Mouse (Mus musculus) large intestine, adult 2 months (tissue): ENCODE measurements around the gene Khdc1c. TPM values are rescaled to one million over a fixed set of nuclear protein-coding genes. Genes with fewer than 3 reads are reported as not detected.
"Not testable (repeated sequence)": the region's sequence is repeated elsewhere in the genome, so short reads cannot be mapped to it uniquely, and the experiment has no call there.

Experiments used
- DNase-seq: peaks from one replicate; pipeline ENCODE4 v3.0.0-alpha.2; 2012; ENCODE audit warnings: low read depth, low spot score
- WGBS: fragments of 180-500 bp; shearing (Covaris S2); methylation state at CpG from one replicate; pipeline ENCODE4 v1.1.7; 2018; 5-methylcytosine and 5-hydroxymethylcytosine counted together
- polyA plus RNA-seq: library from polyadenylated mRNA; depleted of rRNA; stranded (reverse); fragments of >200 nt; gene quantifications from 2 replicates; pipeline ENCODE4 v1.2.3, GENCODE M21; 2012; rRNA removed

Khdc1c gene
- not detected in 2 replicates for polyA plus RNA-seq

DNA sequence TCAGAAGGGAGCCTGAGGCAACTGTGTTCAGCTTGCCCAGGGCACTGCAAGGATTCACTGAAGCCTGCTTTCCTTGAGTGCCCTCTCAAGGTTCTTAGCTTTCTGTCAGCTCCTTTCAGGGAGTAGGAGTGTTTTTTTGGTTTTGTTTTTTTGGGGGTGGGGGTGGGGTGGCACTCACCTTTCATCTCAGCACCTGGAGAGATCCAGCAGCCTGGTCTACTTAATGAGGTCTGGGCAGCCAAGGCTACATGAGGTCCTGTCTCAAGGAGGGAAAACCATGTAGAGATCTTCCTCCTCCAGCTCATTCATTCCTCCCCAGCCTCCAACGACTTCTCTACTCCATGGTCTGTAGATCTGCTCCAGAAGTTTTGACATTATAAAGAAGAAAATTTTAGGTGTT is at the start of gene Khdc1c:
Gene Khdc1c (plus strand): TSS at position 301 of the 400 bp plus-strand sequence.
- not testable (repeated sequence) for DNase-seq
- WGBS = 80% methylated on average over 1 of the region's 1 CpGs

GRCm38 (mm10) chr1:21320271-21320670 is 47.9 kb upstream of the Khdc1c start:
- WGBS = 96% methylated on average over 5 of the region's 5 CpGs
- DNase-seq = not testable (repeated sequence)

GRCm38 (mm10) chr1:21321656-21322055 is 46.5 kb upstream of the Khdc1c start:
- DNase-seq = no peak
- WGBS = 98% methylated on average over 1 of the region's 1 CpGs

DNA sequence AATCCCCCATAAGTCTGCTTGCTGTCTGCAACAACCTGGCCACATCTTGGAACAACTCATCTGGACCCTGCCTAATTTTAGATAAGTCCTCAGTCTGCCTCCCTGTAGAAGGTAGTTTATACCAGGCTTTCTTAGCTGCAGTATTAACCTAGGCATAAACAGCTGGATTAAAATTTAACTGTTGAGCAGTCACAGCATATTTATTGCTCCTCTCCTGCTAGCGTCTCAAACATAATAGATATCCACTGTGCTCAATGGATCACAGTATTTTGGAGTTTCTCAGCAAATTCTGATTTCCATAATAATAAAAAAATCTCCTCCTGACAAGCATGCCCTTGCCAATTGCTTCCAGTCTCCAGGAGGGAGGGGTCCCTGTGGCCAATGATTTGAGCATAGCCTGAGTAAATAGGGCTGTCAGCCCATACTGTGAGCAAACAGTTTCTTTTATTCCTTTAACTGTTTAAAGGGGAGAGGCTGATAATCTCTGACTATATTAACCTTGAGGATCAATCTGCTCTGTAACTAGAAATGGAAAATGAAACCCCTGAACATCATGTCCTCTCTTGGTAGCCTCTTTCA is 44.0 kb upstream of the Khdc1c start:
- whole genome bisulfite sequencing = 9% methylated on average over 1 of the region's 1 CpGs
- no peak for DNase-seq

GRCm38 (mm10) chr1:21324633-21325032 is 43.5 kb upstream of the Khdc1c start:
- DNase-seq = no peak
- WGBS = 85% methylated on average over 1 of the region's 1 CpGs

DNA sequence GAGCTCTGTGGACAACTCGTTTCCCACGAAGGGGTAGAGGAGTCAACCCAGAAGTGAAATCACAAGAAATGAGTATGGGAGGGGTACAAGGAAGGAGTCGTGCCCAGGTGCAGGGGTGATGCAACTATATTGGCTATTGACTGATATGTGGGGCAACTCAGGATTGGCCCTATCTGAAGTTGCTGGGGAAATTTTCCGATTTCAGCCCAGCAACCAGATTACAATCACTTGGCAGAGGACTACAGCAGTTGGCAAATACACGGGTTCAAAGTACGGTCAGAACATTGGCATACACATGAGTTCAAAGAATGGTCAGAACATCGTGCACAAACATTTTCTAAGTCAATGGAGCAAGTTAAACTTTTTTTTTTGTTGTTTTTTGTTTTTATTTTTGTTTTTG is 41.4 kb upstream of the Khdc1c start:
- WGBS = 40% methylated on average over 7 of the region's 7 CpGs

GRCm38 (mm10) chr1:21331161-21331560 is 37.0 kb upstream of the Khdc1c start:
- not testable (repeated sequence) for DNase-seq

More for the DNA sequence above, 41.4 kb upstream of the Khdc1c start:
- no peak for DNase-seq

GRCm38 (mm10) chr1:21333222-21333973 is 34.7 kb upstream of the Khdc1c start:
- DNase-seq = no peak
- whole genome bisulfite sequencing = 52% methylated on average over 16 of the region's 16 CpGs

DNA sequence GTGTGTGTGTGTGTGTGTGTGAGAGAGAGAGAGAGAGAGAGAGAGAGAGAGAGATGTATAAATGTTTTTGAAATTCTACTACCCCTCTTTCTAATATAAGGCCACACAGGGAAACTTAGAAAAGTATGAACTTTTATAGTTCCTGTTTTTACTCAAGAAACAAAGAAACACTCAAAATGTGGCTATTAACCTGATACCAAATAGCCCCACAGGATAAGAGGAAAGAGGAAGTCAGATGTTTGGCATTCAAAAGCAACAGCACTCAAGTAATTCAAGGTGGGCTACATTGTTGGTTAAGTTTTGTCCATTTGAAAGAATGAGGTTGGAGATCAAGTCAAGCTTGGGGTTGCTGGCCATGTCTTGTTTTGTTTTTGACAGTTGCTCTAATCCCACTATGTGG is 32.3 kb upstream of the Khdc1c start:
- no peak for DNase-seq

GRCm38 (mm10) chr1:21340745-21341144 is 27.4 kb upstream of the Khdc1c start:
- WGBS = 87% methylated on average over 1 of the region's 1 CpGs
- no peak for DNase-seq

- peak; percentile 54 for DNase-seq
- 72% methylated on average over 4 of the region's 4 CpGs for WGBS
Observed at GRCm38 (mm10) chr1:21344253-21344652, 23.9 kb upstream of the Khdc1c start.

- not testable (repeated sequence) for DNase-seq
- WGBS = 56% methylated on average over 7 of the region's 7 CpGs
Observed at GRCm38 (mm10) chr1:21344752-21345151, 23.4 kb upstream of the Khdc1c start.

GRCm38 (mm10) chr1:21349341-21349740 is 18.8 kb upstream of the Khdc1c start, which contains the start of gene Khdc1a:
Gene Khdc1a (plus strand): TSS chr1:21349641.
- DNase-seq = no peak
- WGBS = 72% methylated on average over 2 of the region's 2 CpGs

- no peak for DNase-seq
- 83% methylated on average over 1 of the region's 1 CpGs for WGBS
Observed at GRCm38 (mm10) chr1:21383256-21383655, 15.1 kb downstream of the Khdc1c start, which contains the start of gene Khdc1b. Gene Khdc1b (plus strand): TSS chr1:21383556.

DNA sequence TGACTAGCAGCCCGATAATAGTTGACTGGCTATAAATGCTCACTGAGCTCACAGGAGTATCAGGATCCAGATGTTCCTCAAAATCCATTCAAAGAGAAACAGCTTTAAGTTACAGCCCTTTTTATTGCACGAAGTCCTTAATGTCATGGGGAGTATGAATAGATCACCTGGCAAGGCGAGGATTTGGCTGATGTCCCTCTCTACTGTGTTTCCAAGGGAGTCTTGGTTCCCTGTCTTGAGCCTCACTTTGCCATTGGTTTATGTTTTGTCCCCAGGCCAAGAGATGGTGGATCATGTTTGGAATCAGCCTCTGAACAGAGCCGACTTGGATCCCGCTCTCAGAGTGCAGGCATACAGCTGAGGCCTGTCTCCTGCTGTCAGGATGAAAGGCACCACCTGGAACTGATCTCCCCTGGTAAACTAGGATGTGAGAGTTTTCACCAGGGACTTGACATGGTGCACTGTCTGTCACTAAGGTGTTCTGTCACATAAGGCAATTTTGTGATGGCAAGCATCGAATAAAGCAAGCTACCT is 23.1 kb downstream of the Khdc1c start:
- 64% methylated on average over 6 of the region's 6 CpGs for WGBS
- no peak for DNase-seq

DNA sequence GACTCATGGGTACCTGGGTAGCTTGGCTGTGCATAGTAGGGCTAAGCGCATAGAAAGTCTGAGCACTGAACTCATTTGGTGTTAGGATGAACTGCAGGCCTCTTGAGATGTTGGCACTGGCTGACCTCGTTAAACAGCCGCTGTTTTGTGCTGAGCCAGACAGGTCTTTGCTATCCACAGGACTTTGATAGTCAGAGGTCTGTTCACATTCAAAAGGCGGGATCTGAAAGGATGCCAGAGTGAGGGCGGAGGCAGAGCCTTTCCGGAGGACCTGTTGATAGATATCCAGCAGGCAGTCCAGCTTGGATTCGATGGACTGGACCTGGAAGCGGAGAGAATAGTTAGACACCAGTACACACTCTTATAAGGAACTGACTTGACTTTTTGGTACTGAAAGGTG is 34.7 kb downstream of the Khdc1c start:
- WGBS = 71% methylated on average over 8 of the region's 8 CpGs
- no peak for DNase-seq

DNA sequence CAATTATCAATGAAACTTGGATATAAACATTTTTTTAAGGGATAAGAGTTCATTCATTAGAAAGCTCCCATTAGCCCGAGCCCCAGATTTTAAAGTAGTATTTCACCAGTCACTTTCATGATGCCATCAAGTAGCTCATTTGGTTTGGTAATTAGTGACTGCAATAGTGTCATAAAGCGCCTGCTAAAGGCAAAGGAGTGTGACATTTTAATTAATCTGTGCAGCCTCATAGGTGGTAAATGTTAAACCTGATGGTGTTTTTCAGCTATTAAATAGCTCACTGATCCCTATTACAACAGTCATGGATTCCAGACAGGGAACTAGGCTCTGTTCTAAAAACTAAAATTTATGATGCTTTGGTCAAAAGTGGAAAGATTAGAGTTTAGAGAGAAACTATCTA is 39.1 kb downstream of the Khdc1c start:
- WGBS = 76% methylated on average over 2 of the region's 2 CpGs

GRCm38 (mm10) chr1:21411331-21412196 is 43.4 kb downstream of the Khdc1c start:
- 58% methylated on average over 18 of the region's 18 CpGs for WGBS
- DNase-seq = peak; percentile 8

More for the DNA sequence above, 39.1 kb downstream of the Khdc1c start:
- DNase-seq = no peak

GRCm38 (mm10) chr1:21412197-21412555 is 44.0 kb downstream of the Khdc1c start:
- no peak for DNase-seq
- 81% methylated on average over 2 of the region's 2 CpGs for WGBS

DNA sequence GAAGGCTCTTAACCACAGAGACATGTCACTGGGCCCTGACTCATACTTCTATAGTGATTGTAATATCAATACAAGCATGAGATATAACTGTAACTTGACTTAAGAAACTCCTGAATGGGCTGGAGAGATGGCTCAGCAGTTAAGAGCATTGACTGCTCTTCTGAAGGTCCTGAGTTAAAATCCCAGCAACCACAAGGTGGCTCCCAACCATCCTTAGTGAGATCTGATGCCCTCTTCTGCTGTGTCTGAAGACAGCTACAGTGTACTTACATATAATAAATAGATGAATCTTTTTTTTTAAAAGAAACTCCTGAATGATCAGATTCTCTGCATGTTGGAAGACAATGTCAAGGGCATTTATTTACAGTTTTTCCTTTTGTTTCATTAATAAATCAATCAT is 51.2 kb downstream of the Khdc1c start:
- DNase-seq = no peak
